Mouse (Mus musculus): ENCODE data around the gene Mfsd12. TPM values are rescaled to one million over a fixed set of nuclear protein-coding genes. Genes with fewer than 3 reads are reported as not detected.

The Mfsd12 gene
- total RNA-seq (2023) = 5.4 TPM

GRCm38 (mm10) chr10:81356991-81357844, at the start of gene Mfsd12:
Mfsd12 (plus strand) TSS chr10:81357491.

GRCm38 (mm10) chr10:81320550-81321347, 36.5 kb upstream of the Mfsd12 start, which contains the start of gene Cactin:
Cactin (plus strand) TSS chr10:81321103.

GRCm38 (mm10) chr10:81328386-81328785, 28.9 kb upstream of the Mfsd12 start, which contains the start of gene Tbxa2r:
Tbxa2r (plus strand) TSS chr10:81328731.

GRCm38 (mm10) chr10:81342686-81343505, 14.4 kb upstream of the Mfsd12 start, which contains the start of gene Gipc3:
Gipc3 (minus strand) TSS chr10:81343266.

DNA sequence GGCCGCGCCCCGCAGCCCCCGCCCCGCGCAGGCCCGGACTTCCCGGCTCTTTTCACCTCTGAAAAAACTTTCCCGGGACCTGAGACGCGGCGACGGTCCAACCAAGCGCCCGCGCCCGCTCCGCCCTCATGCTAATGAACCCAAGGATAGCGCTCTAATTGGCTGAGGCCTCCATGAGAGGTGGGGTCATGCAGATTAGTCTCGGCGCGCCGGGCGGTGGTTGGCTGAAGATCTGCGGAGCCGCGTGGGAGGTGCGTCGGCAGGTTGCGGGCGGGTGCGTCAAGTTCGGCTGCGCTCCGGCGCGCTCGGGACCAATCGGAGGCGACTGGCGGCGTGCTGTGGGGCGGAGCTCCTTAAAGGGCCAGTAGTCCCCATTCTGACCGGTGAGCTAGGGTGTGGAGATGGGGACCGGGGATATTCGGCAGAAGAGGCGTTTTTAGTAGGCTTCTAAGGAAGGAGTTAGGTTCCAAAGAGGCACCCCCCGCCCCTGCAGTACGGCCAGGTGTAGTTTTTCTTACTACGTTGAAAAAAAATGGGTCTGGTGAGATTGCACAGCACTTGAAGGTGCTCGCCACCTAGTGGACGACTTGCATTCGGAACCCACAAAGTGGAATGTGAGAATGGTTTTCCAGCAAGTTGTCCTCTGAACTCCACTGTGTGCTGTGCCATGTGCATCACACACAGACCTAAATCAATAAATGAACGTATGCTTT, 6.8 kb upstream of the Mfsd12 start, which contains the start of gene Hmg20b:
TSS of gene Hmg20b (minus strand) at position 130 of the 713 bp plus-strand sequence.

GRCm38 (mm10) chr10:81365672-81366476, 8.6 kb downstream of the Mfsd12 start, which contains the start of gene 4930404N11Rik:
4930404N11Rik (minus strand) TSS chr10:81365816.

GRCm38 (mm10) chr10:81377793-81378552, 20.7 kb downstream of the Mfsd12 start, which contains the start of gene Fzr1:
Fzr1 (minus strand) TSS chr10:81378516.

GRCm38 (mm10) chr10:81383802-81384604, 26.7 kb downstream of the Mfsd12 start, which contains the start of the genes Dohh and Gm48551:
Dohh (plus strand) TSS chr10:81384428.
Gm48551 (plus strand) TSS chr10:81384466.

DNA sequence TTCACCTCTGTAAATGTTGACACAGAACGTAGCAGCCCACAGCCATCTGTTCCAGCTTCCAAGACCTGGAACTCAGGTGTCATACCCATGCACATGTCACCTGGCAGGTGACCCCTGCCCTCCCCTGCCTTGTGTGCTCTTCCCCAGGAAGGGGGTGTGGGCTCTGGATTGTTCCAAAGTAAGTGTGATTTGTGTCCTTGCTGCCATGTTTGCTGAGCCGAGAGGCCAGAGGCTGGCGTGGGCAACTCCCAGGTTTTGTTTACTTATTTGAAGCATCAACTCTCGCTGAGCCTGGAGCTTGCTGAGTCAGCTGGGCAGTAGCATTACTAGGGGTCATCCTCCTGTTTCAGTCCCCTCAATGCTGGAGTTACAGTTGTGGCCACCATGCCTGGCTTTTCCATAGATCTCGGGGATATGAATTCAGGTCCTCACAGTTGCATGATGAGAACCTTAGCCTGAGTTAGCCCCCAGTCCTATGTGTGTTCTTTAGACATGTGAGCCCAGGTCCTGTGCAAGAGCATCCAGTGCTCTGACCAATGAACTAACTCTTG, 31.3 kb downstream of the Mfsd12 start, which contains the start of gene Gm48552:
TSS of gene Gm48552 (plus strand) at position 501 of the 551 bp plus-strand sequence.

DNA sequence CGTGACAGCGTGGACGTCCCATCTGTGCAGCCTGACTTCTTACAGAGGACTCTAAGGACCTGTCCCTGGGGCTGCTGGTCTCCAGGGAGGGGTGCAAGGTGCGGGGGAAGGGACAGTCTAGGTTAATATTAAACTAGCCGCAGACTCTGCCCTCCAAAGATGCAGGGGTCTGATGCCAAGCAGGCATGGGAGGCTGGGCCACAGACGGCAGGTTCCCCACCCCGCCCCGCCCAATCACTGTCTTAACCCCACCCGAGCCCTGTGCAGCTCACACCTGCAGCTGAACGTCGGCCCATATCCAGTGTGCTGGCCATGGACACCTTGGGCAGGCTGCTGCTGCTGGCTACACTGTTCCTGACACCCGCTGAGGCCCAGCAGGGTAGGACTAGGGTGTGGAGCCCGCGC, 35.5 kb downstream of the Mfsd12 start, which contains the start of gene Smim24:
TSS of gene Smim24 (plus strand) at position 271 of the 405 bp plus-strand sequence.

Other genes starting within 250 kb of the Mfsd12 start
- gene Zbtb7a, start 222.3 kb upstream of the Mfsd12 start, total RNA-seq (2023) = 58.9 TPM
- 34.9 TPM for gene Pias4, start 189.6 kb upstream of the Mfsd12 start, total RNA-seq (2023)
- gene Eef2, start 180.9 kb upstream of the Mfsd12 start, total RNA-seq (2023) = 2,367 TPM
- gene Dapk3, start 174.5 kb upstream of the Mfsd12 start, total RNA-seq (2023) = 62.3 TPM
- not detected for gene 4930442H23Rik, start 173.6 kb upstream of the Mfsd12 start, total RNA-seq (2023)
- gene Nmrk2, start 155.4 kb upstream of the Mfsd12 start, total RNA-seq (2023) = not detected
- 0.50 TPM for gene Atcay, start 126.7 kb upstream of the Mfsd12 start, total RNA-seq (2023)
- gene Zfr2, start 124.3 kb upstream of the Mfsd12 start, total RNA-seq (2023) = 4.9 TPM
- 15.3 TPM for gene Matk, start 104.6 kb upstream of the Mfsd12 start, total RNA-seq (2023)
- gene Mrpl54, start 90.6 kb upstream of the Mfsd12 start, total RNA-seq (2023) = 104 TPM
- gene Apba3, start 90.5 kb upstream of the Mfsd12 start, total RNA-seq (2023) = 45.7 TPM
- gene Tjp3, start 65.9 kb upstream of the Mfsd12 start, total RNA-seq (2023) = 4.3 TPM
- 128 TPM for gene Pip5k1c, start 64.5 kb upstream of the Mfsd12 start, total RNA-seq (2023)
- gene Cactin, start 36.4 kb upstream of the Mfsd12 start, total RNA-seq (2023) = 47.9 TPM
- gene Tbxa2r, start 28.8 kb upstream of the Mfsd12 start, total RNA-seq (2023) = 26.1 TPM
- gene Gipc3, start 14.2 kb upstream of the Mfsd12 start, total RNA-seq (2023) = not detected
- 55.4 TPM for gene Hmg20b, start 7.0 kb upstream of the Mfsd12 start, total RNA-seq (2023)
- gene 4930404N11Rik, start 8.3 kb downstream of the Mfsd12 start, total RNA-seq (2023) = 7.5 TPM
- gene Fzr1, start 21.0 kb downstream of the Mfsd12 start, total RNA-seq (2023) = 27.2 TPM
- 32.6 TPM for gene Dohh, start 26.9 kb downstream of the Mfsd12 start, total RNA-seq (2023)
- gene Gm48551, start 27.0 kb downstream of the Mfsd12 start, total RNA-seq (2023) = 4.7 TPM
- gene Gm48552, start 31.5 kb downstream of the Mfsd12 start, total RNA-seq (2023) = 9.7 TPM
- gene Smim24, start 35.6 kb downstream of the Mfsd12 start, total RNA-seq (2023) = 2.2 TPM
- gene Nfic, start 98.1 kb downstream of the Mfsd12 start, total RNA-seq (2023) = 20.3 TPM
- 1.2 TPM for gene Celf5, start 125.2 kb downstream of the Mfsd12 start, total RNA-seq (2023)
- gene Ncln, start 138.9 kb downstream of the Mfsd12 start, total RNA-seq (2023) = 199 TPM
- gene S1pr4, start 142.6 kb downstream of the Mfsd12 start, total RNA-seq (2023) = 139 TPM
- gene Gna15, start 166.7 kb downstream of the Mfsd12 start, total RNA-seq (2023) = 3.3 TPM
- 17.5 TPM for gene Gna11, start 187.7 kb downstream of the Mfsd12 start, total RNA-seq (2023)
- 616 TPM for gene Aes, start 202.0 kb downstream of the Mfsd12 start, total RNA-seq (2023)
- gene Tle2, start 217.1 kb downstream of the Mfsd12 start, total RNA-seq (2023) = 6.3 TPM
- not detected for gene Tle6, start 243.6 kb downstream of the Mfsd12 start, total RNA-seq (2023)
- 3.2 TPM for gene BC025920, start 248.8 kb downstream of the Mfsd12 start, total RNA-seq (2023)